Mouse (Mus musculus): ENCODE measurements around the gene Pdzd4.

Gene Pdzd4

DNA sequence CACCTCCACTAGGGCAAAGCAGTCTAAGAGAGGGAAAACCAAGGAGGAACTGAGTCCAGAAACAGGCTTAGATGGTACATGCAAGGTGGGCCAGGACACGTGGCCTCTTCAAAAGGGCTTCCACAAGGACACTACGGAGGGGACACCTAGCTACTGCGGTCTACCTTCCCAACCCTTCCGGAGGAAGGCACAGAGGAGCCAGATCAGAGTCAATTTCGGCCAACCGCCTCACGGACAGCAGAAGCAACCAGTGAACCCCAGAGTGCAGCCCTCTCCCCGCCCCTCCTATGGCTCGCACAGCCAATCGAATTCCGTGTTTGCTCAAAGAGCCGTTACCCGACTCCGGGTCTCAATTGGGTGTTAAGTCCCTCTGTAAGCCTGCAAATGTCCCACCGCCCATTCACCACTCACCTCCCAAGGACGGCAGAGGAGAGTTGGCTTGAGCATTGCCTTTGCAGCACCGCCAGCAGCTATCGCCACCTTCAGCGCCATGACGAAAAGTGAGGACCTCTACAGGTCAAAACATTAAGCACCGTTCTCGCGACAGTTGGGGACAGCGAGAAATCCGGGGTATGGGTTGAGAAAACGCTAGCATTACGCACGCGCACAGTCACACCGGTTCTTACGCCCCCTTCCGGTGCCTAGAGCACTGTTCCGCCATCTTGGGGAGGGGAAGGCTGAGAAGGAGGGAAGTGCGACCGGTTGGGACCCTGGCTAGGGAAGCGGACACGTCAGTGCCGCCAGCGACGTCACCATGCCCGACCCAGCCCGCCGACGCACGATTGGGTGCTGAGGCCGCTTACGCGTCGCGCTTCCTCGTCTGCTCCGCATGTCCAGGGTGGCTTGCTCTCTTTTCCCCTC is 38.2 kb downstream of the Pdzd4 start, which contains the start of the genes Idh3g and Ssr4:
Gene Idh3g (minus strand): TSS at position 534 of the 861 bp plus-strand sequence.
Gene Ssr4 (plus strand): TSS at position 665 of the 861 bp plus-strand sequence.
- DNase-seq (ENCODE audit: low read depth, low spot score), result peak; percentile 83

DNA sequence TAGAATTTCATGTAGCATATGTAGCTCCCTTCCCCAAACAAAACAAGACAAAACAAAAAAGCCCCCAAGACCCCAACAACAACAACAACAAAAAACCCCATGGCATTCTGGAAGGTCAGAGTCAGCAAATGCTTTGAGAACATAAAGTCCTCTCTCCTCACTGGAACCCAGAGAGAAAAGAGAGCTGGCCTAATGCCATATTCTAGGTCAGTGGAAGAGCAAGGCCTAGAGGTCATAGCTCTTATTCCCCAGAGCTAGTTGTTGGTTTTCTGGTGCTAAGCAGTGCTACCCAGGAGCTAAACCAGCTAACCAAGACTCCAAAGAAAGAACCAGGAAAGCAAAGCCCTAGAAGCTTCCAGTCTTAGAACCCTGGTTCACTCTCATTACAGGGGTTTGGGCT is 39.1 kb downstream of the Pdzd4 start:
- DNase-seq (ENCODE audit: low read depth, low spot score), result no peak

DNA sequence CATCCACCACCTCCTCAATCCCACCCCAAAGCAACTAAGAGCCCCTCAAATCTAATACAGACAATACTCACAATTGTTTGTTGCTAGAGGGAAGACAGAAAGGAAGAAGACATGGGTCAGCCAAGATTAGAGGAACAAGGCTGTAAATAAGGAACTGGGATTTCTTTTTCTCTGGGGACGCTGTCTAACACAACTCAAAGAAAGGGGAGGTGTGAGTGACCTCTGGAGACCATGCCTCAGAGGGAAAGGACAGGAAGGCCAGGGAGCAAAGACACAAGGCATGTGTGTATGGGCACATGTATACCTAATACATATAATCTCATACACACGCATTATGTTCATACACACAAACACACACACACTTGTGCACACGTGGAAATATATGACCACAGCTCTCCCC is 42.5 kb downstream of the Pdzd4 start:
- no peak for DNase-seq (ENCODE audit: low read depth, low spot score)

DNA sequence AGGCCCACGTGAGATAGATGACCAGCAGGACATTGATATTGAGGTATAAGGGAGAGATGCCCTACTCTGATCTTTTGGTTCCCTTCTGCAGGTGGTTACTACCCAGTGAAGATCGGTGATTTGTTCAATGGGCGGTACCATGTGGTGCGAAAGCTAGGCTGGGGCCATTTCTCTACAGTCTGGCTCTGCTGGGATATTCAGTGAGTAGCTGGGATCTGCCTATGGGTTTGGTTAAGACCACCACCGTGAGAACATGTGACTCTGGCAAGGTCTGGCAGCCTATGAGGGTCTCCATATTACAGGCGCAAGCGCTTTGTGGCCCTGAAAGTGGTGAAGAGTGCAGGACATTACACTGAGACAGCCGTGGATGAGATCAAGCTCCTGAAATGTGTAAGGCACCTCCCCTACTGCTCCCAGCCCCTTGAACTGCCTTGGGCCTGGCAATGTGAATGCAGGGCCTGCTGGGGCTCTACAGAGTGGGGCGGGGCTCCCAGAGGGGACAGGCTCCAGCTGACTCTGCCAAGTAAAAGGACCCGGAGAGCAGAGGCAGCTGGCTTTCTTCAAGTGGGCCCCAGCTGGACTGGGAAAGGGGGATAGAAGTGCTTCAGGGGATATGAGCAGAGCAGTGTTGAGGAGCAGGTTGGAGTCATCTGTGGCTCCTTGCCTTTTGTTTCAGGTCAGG is 49.8 kb downstream of the Pdzd4 start:
- no peak for DNase-seq (ENCODE audit: low read depth, low spot score)

DNA sequence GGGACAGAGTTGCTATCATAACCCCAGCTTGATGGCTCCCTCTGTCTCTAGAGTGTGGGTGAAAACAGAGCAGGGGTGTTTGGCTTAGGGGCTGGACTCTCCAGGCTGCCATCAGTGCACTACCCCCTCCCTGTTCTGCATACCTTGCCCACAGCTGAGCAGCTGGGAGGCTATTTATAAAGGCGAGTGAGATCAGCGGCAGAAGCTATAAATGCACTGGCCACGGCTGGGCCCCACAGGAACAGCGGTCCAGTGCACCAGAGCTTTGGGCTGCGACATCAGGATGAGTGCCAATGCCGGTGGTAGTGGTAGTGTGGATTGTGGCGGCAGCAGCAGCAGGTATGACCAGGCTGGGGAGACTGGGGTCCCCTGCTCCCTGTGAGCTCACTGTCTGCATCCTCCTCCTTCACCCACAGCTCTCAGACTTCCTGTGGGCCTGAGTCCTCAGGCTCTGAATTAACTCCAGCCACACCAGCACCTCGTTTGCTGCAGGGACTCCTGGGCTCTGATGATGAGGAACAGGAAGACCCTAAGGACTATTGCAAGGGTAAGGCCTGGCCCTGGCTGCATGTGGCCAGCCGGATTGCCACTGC is 50.5 kb downstream of the Pdzd4 start, which contains the start of gene Srpk3:
Gene Srpk3 (plus strand): TSS at position 238 of the 593 bp plus-strand sequence.
- no peak for DNase-seq (ENCODE audit: low read depth, low spot score)

DNA sequence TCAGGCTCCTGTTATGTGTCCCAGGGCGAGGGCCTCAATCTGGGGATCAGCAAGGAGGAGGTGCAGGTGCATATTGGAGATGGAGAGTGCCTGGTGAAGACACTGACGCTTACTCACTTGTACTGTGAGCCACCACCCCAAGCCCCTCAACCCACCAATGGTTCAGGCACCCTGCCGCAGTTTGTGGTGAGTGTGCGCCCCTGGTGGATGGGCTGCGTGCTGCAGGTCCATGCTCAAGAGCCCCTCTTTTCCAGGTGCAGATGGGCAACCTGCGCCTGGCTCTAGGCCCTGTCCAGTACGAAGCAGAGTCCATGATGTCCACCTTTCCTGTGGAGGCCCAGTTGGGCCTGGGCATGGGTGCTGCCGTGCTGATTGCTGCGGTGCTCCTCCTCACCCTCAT is 57.5 kb downstream of the Pdzd4 start:
- DNase-seq (ENCODE audit: low read depth, low spot score), result no peak

DNA sequence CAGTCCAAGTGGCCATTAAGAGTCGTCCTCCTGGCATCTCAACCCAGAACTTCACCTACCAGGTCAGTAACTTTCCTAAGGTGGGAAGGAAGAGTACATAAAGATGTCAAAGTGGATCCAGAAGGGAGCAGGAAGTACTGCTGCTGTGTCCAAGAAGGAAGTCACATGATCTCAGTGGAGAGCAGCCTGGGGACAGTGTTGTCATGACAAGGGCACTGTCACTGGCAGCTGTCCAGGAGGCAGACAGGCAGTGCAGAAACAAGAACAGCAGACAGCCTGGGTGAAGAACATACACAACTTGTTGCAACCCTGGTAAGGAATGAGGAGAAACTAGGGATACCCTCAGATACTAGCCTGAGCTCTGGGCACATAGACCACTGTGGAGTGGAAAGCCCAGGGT is 59.5 kb downstream of the Pdzd4 start:
- no peak for DNase-seq (ENCODE audit: low read depth, low spot score)

DNA sequence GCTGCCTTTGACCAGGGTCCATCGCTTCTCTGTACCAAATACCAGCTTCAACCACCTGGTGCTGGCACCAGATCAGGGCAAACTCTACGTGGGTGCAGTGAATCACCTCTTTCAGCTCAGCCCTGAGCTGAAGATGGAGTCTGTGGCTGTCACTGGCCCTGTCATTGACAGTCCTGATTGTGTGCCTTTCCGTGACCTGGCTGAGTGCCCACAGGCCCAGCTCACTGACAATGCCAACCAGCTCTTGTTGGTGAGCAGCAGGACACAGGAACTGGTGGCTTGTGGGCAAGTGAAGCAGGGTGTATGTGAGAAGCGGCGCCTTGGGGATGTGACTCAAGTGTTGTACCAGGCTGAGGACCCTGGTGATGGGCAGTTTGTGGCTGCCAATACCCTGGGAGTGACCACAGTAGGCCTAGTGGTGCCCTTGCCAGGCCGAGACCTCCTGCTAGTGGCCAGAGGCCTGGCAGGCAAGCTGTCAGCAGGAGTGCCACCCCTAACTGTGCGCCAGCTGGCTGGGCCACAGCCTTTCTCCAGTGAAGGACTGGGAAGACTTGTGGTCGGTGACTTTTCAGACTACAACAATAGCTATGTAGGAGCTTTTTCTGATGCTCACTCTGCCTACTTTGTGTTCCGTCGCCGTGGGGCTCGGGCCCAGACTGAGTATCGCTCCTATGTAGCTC is 66.0 kb downstream of the Pdzd4 start:
- DNase-seq (ENCODE audit: low read depth, low spot score), result no peak

DNA sequence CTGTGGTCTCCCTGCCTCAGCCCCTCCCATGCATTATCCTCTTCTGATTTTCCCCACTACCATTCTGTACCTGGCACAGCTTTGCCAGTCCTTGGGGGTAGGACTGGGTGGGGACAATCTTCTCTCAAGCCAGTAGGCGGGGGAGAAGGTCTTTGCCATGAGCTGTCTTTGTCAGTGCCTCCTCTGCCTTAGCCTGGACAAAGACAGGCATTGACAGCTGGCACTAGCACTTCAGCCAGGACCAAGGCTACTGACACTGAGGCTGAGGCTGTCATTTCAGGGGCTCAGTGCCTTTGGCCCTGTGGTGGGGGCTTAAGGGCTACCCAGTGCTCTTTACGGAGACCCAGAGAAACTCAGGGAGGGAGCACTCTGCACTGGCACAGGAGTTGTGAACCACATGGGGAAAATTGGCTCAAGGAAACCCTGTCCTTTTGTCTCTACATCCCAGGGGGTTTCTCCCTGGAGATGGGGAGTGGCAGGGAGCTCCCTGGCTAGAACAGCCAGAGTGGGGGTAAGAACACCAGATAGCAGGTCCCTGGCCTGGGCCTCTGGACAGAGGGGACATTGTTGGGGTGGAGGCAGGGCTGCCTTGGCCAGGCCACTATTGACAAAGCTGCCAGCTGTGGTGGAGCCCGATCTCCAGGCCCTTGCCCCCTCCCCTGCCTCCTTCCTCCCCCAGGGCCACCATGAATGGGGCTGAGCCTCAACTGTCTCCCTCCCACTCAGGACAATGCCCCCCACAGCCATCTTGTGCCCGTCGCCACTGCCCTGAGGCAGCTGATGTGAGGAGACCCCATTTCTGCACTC is 68.2 kb downstream of the Pdzd4 start, which contains the start of gene Plxnb3:
Gene Plxnb3 (plus strand): TSS at position 757 of the 807 bp plus-strand sequence.
- DNase-seq (ENCODE audit: low read depth, low spot score), result no peak

DNA sequence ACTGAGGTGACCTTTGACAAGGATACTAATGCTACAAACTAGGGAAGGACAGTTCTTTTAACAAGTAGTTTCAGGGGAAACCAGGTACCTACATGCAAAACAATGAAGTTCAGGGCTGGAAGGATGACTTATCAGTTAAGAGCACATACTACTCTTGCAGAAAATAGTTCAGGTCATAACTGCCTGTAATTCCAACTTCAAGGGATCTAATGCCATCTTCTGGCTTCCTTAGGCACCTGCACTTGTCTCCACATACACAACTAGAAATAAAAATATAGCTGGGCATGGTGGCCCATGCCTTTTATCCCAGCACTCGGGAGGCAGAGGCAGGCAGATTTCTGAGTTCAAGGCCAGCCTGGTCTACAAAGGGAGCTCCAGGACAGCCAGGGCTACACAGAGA is 75.8 kb downstream of the Pdzd4 start:
- DNase-seq (ENCODE audit: low read depth, low spot score), result no peak

DNA sequence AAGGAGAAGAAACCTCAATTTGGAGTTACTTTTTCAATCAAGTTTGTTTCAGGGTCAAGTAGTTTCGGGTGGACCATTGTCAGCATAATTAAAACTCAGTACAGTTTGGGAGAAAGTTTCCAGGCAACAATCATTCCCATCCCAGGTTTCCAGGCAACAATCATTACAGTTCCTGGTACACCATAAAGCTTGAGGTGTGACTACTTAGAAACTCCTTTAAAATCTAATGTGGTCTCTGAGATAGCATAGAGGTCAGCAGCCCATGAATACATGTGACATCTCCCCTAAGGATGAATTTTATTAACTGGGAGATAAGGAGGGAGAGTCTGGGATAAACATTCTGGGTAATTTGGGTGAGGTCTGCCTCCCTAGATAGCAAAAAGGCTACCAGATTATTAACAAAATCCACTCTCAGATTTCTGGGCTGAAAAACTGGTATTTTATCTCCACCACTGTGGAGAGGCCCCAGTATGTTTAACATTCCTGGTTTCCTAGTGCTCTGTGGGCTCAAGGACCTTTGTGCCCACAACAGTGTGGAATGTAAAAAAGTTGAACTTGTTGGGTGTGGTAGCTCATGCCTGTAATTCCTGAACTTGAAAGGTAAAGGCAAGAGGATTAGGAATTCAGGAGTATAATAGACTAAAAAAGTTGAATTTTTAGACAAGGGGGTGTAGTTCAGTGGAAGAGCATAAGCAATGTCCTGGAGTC is 79.8 kb downstream of the Pdzd4 start:
- DNase-seq (ENCODE audit: low read depth, low spot score), result no peak

Data from c-Kit-negative CD71-positive TER-119-positive erythroid progenitor cells, embryonic 14.5 days (primary cell).